Mouse (Mus musculus) spleen, adult 2 months (tissue): ENCODE results near the gene Plin5.

Experiments
- CTCF ChIP-seq: fragments of 200-500 bp; IDR thresholded peaks from 2 replicates; pipeline ENCODE4 v1.5.1; 2011; ENCODE audit warnings: mild to moderate bottlenecking, inconsistent platforms; ENCODE audit not compliant: insufficient read depth, insufficient read length, insufficient replicate concordance; ENCODE audit errors: extremely low read depth
- POLR2A ChIP-seq: fragments of 200-500 bp; IDR thresholded peaks from 2 replicates; pipeline ENCODE4 v1.6.1; 2011; ENCODE audit warnings: low read depth, low read length, inconsistent platforms

- no peak for TF ChIP-seq CTCF
- no peak for TF ChIP-seq POLR2A
These were observed 20.5 kb downstream of the Plin5 start for GRCm38 (mm10) chr17:56096883-56097282.
